Mouse (Mus musculus): ENCODE data around the gene Pin1. TPM values are rescaled to one million over a fixed set of nuclear protein-coding genes. Genes with fewer than 3 reads are reported as not detected.
A peak's percentile ranks its signal among the peaks of the same experiment; 100 is the strongest.
"Not testable (repeated sequence)": the region's sequence is repeated elsewhere in the genome, so short reads cannot be mapped to it uniquely, and the experiment has no call there.

The Pin1 gene
- 19.4 and 19.7 TPM in 2 replicates for polyA plus RNA-seq (2015; fragmentation: Nextera tagmentation; extraction: Ambion mirVana)

- ATAC-seq (ENCODE audit: low read depth), result peak; percentile 98
- peaks cover 42% of the 10 kb centered on the region for H3K4me1 ChIP-seq (ENCODE audit: control insufficient read depth, low read depth, low read length)
- H3K4me3 ChIP-seq (ENCODE audit: low read depth, low read length), result peak within 1 kb of the TSS; percentile 93
- H3K9ac ChIP-seq (ENCODE audit: low read depth, low read length), result peak within 1 kb of the TSS; percentile 89
- WGBS (ENCODE audit: insufficient replicate concordance), result under 1% methylated on average over 45 of the region's 45 CpGs
- peak within 1 kb of the TSS; percentile 59 for H3K27ac ChIP-seq (ENCODE audit: low read length)
- H3K36me3 ChIP-seq (ENCODE audit: control insufficient read depth, insufficient read depth), result peaks cover 19% of the 10 kb centered on the region
- peak within 1 kb of the TSS; percentile 82 for H3K4me2 ChIP-seq (ENCODE audit: low read depth, low read length)
- no peaks in the 10 kb centered on the region for H3K9me3 ChIP-seq (replicated peaks; ENCODE audit: control insufficient read depth, low read length)
- H3K27me3 ChIP-seq (ENCODE audit: control insufficient read depth, insufficient read depth, low read depth, low read length), result no peaks in the 10 kb centered on the region
Observed at GRCm38 (mm10) chr9:20651602-20652259, at the start of gene Pin1. Gene Pin1, plus strand, starts transcription at chr9:20652095.

- Histone ChIP-seq H3K9ac (ENCODE audit: low read depth, low read length) (no peak overlapping the region), H3K4me2 (ENCODE audit: low read depth, low read length) (no peak overlapping the region), H3K36me3 (ENCODE audit: control insufficient read depth, insufficient read depth) (no peaks in the 10 kb centered on the region), H3K9me3 (replicated peaks; ENCODE audit: control insufficient read depth, low read length) (no peaks in the 10 kb centered on the region), H3K27ac (ENCODE audit: low read length) (no peak overlapping the region), H3K4me3 (ENCODE audit: low read depth, low read length) (no peak overlapping the region), H3K4me1 (ENCODE audit: control insufficient read depth, low read depth, low read length) (no peaks in the 10 kb centered on the region), H3K27me3 (ENCODE audit: control insufficient read depth, insufficient read depth, low read depth, low read length) (no peaks in the 10 kb centered on the region)
- 67% methylated on average over 1 of the region's 1 CpGs for WGBS (ENCODE audit: insufficient replicate concordance)
- ATAC-seq (ENCODE audit: low read depth), result no peak
Observed at GRCm38 (mm10) chr9:20606269-20606668, 45.6 kb upstream of the Pin1 start.

- peak overlapping the region; percentile 88 for H3K9ac ChIP-seq (ENCODE audit: low read depth, low read length)
- H3K36me3 ChIP-seq (ENCODE audit: control insufficient read depth, insufficient read depth), result no peaks in the 10 kb centered on the region
- peak; percentile 87 for ATAC-seq (ENCODE audit: low read depth)
- peak overlapping the region; percentile 83 for H3K4me3 ChIP-seq (ENCODE audit: low read depth, low read length)
- H3K9me3 ChIP-seq (replicated peaks; ENCODE audit: control insufficient read depth, low read length), result no peaks in the 10 kb centered on the region
- H3K4me2 ChIP-seq (ENCODE audit: low read depth, low read length), result peak overlapping the region; percentile 90
- H3K4me1 ChIP-seq (ENCODE audit: control insufficient read depth, low read depth, low read length), result no peaks in the 10 kb centered on the region
- WGBS (ENCODE audit: insufficient replicate concordance), result 1% methylated on average over 57 of the region's 57 CpGs
- H3K27ac ChIP-seq (ENCODE audit: low read length), result peak overlapping the region; percentile 92
- no peaks in the 10 kb centered on the region for H3K27me3 ChIP-seq (ENCODE audit: control insufficient read depth, insufficient read depth, low read depth, low read length)
Observed at GRCm38 (mm10) chr9:20607100-20607974, 44.6 kb upstream of the Pin1 start.

GRCm38 (mm10) chr9:20609831-20610464 is 41.9 kb upstream of the Pin1 start:
- Histone ChIP-seq H3K4me1 (ENCODE audit: control insufficient read depth, low read depth, low read length) (no peaks in the 10 kb centered on the region), H3K9ac (ENCODE audit: low read depth, low read length) (no peak overlapping the region), H3K27me3 (ENCODE audit: control insufficient read depth, insufficient read depth, low read depth, low read length) (no peaks in the 10 kb centered on the region), H3K36me3 (ENCODE audit: control insufficient read depth, insufficient read depth) (no peaks in the 10 kb centered on the region), H3K4me3 (ENCODE audit: low read depth, low read length) (no peak overlapping the region), H3K27ac (ENCODE audit: low read length) (no peak overlapping the region), H3K4me2 (ENCODE audit: low read depth, low read length) (no peak overlapping the region), H3K9me3 (replicated peaks; ENCODE audit: control insufficient read depth, low read length) (no peaks in the 10 kb centered on the region)
- WGBS (ENCODE audit: insufficient replicate concordance), result 63% methylated on average over 5 of the region's 5 CpGs
- no peak for ATAC-seq (ENCODE audit: low read depth)

- Histone ChIP-seq H3K9ac (ENCODE audit: low read depth, low read length) (no peak overlapping the region), H3K27me3 (ENCODE audit: control insufficient read depth, insufficient read depth, low read depth, low read length) (no peaks in the 10 kb centered on the region), H3K4me3 (ENCODE audit: low read depth, low read length) (no peak overlapping the region), H3K36me3 (ENCODE audit: control insufficient read depth, insufficient read depth) (no peaks in the 10 kb centered on the region), H3K27ac (ENCODE audit: low read length) (no peak overlapping the region), H3K4me2 (ENCODE audit: low read depth, low read length) (no peak overlapping the region), H3K9me3 (replicated peaks; ENCODE audit: control insufficient read depth, low read length) (no peaks in the 10 kb centered on the region), H3K4me1 (ENCODE audit: control insufficient read depth, low read depth, low read length) (no peaks in the 10 kb centered on the region)
- no peak for ATAC-seq (ENCODE audit: low read depth)
- WGBS (ENCODE audit: insufficient replicate concordance), result 63% methylated on average over 5 of the region's 5 CpGs
Observed at GRCm38 (mm10) chr9:20611976-20612375, 39.9 kb upstream of the Pin1 start.

GRCm38 (mm10) chr9:20616685-20617084 is 35.2 kb upstream of the Pin1 start:
- Histone ChIP-seq H3K36me3 (ENCODE audit: control insufficient read depth, insufficient read depth) (no peaks in the 10 kb centered on the region), H3K27me3 (ENCODE audit: control insufficient read depth, insufficient read depth, low read depth, low read length) (no peaks in the 10 kb centered on the region), H3K4me3 (ENCODE audit: low read depth, low read length) (no peak overlapping the region), H3K27ac (ENCODE audit: low read length) (no peak overlapping the region), H3K9me3 (replicated peaks; ENCODE audit: control insufficient read depth, low read length) (no peaks in the 10 kb centered on the region), H3K4me2 (ENCODE audit: low read depth, low read length) (no peak overlapping the region), H3K9ac (ENCODE audit: low read depth, low read length) (no peak overlapping the region), H3K4me1 (ENCODE audit: control insufficient read depth, low read depth, low read length) (no peaks in the 10 kb centered on the region)
- WGBS (ENCODE audit: insufficient replicate concordance), result 71% methylated on average over 2 of the region's 2 CpGs
- ATAC-seq (ENCODE audit: low read depth), result no peak

- Histone ChIP-seq H3K4me3 (ENCODE audit: low read depth, low read length) (no peak overlapping the region), H3K4me2 (ENCODE audit: low read depth, low read length) (no peak overlapping the region), H3K4me1 (ENCODE audit: control insufficient read depth, low read depth, low read length) (no peaks in the 10 kb centered on the region), H3K9ac (ENCODE audit: low read depth, low read length) (no peak overlapping the region), H3K27ac (ENCODE audit: low read length) (no peak overlapping the region), H3K9me3 (replicated peaks; ENCODE audit: control insufficient read depth, low read length) (no peaks in the 10 kb centered on the region), H3K36me3 (ENCODE audit: control insufficient read depth, insufficient read depth) (no peaks in the 10 kb centered on the region), H3K27me3 (ENCODE audit: control insufficient read depth, insufficient read depth, low read depth, low read length) (no peaks in the 10 kb centered on the region)
- WGBS (ENCODE audit: insufficient replicate concordance), result 80% methylated on average over 2 of the region's 2 CpGs
- no peak for ATAC-seq (ENCODE audit: low read depth)
Observed at GRCm38 (mm10) chr9:20631332-20631731, 20.6 kb upstream of the Pin1 start.

GRCm38 (mm10) chr9:20635676-20636075 is 16.2 kb upstream of the Pin1 start:
- not testable (repeated sequence) for H3K4me1 ChIP-seq (ENCODE audit: control insufficient read depth, low read depth, low read length); ATAC-seq (ENCODE audit: low read depth); H3K4me2 ChIP-seq (ENCODE audit: low read depth, low read length); H3K27ac ChIP-seq (ENCODE audit: low read length); H3K27me3 ChIP-seq (ENCODE audit: control insufficient read depth, insufficient read depth, low read depth, low read length); H3K36me3 ChIP-seq (ENCODE audit: control insufficient read depth, insufficient read depth); H3K4me3 ChIP-seq (ENCODE audit: low read depth, low read length); H3K9me3 ChIP-seq (replicated peaks; ENCODE audit: control insufficient read depth, low read length); H3K9ac ChIP-seq (ENCODE audit: low read depth, low read length)
- 76% methylated on average over 8 of the region's 8 CpGs for WGBS (ENCODE audit: insufficient replicate concordance)

Measured in liver, embryonic 16.5 days (tissue).